ENCODE assay signal across 8 mouse cellular contexts in genomic region chr17:47694503-47695336, GRCm38 (mm10). TPM values are rescaled to one million over a fixed set of nuclear protein-coding genes. Genes with fewer than 3 reads are reported as not detected.
DNase-seq lines count a peak whose midpoint lies in the region; ATAC-seq lines count a peak whose summit lies in the region.

Prickle4 (minus strand) TSS chr17:47694736.

- peak; percentile 94 for ATAC-seq in hindbrain, embryonic 14.5 days (ENCODE audit: low FRiP score)

- H3K36me3 ChIP-seq in hindbrain, embryonic 14.5 days (replicated peaks; ENCODE audit: control insufficient read depth, insufficient read depth) = peaks cover 6% of the 10 kb centered on the region

- peak; percentile 95 for DNase-seq in R1 (ENCODE audit: low read depth, low spot score)
- peak; percentile 99 for DNase-seq in cerebellum, postnatal 25 days
- peak; percentile 92 to 96 for DNase-seq in frontal cortex, postnatal 25 days (ENCODE audit: low spot score in 2 of 2)
- peak; percentile 95 for DNase-seq in hindbrain, embryonic 14.5 days (ENCODE audit: low spot score)
- DNase-seq in layer of hippocampus, postnatal 25 days (ENCODE audit: extremely low spot score in 1 of 2, low spot score in 1 of 2) = peak; percentile 97
- DNase-seq in lung, postnatal 14 days = peak; percentile 99
- peak; percentile 99 for DNase-seq in ovary, postnatal 36 days (ENCODE audit: low spot score)
- peak; percentile 97 for DNase-seq in thymus, postnatal 14 days

- H3K9me3 ChIP-seq in hindbrain, embryonic 14.5 days (ENCODE audit: control insufficient read depth, low read length) = no peaks in the 10 kb centered on the region

- peaks cover 8% of the 10 kb centered on the region for H3K4me1 ChIP-seq in hindbrain, embryonic 14.5 days (replicated peaks; ENCODE audit: control insufficient read depth, insufficient read depth, low read length)

- H3K4me3 ChIP-seq in hindbrain, embryonic 14.5 days (replicated peaks; ENCODE audit: low read length) = peak within 1 kb of the TSS; percentile 80

- H3K4me2 ChIP-seq in hindbrain, embryonic 14.5 days (replicated peaks) = peak within 1 kb of the TSS; percentile 55

- H3K27me3 ChIP-seq in hindbrain, embryonic 14.5 days (ENCODE audit: control insufficient read depth, insufficient read depth, low read length) = no peaks in the 10 kb centered on the region

- H3K27ac ChIP-seq in hindbrain, embryonic 14.5 days = peak within 1 kb of the TSS; percentile 82

- peak within 1 kb of the TSS; percentile 90 for H3K9ac ChIP-seq in hindbrain, embryonic 14.5 days

- under 1% methylated on average over 51 of the region's 82 CpGs for WGBS in hindbrain, embryonic 14.5 days

RNA-seq across cellular contexts. Expression of gene Prickle4, which starts in this region (rescaled TPM):
- polyA plus RNA-seq in hindbrain, embryonic 14.5 days (2014; fragmentation: Nextera tagmentation; extraction: Ambion mirVana) = 2.1 and 2.2 TPM in 2 replicates
- 1 to 10 TPM; 1.5 to 5.3 TPM for total RNA-seq in layer of hippocampus, postnatal 25 days (2021)

Comparison
In these comparisons a context has a peak if more than half of its experiments do, and no peak if none do; other contexts are left out.
1. Peak in every context shown above with its lines: DNase-seq, ATAC-seq, H3K4me3 ChIP-seq and H3K27ac ChIP-seq.